Mouse (Mus musculus): ENCODE data around the gene Hspa12b.

Gene Hspa12b

GRCm38 (mm10) chr2:131179246-131179886, 52.3 kb downstream of the Hspa12b start:
- no peak for DNase-seq (ENCODE audit: low spot score)

DNA sequence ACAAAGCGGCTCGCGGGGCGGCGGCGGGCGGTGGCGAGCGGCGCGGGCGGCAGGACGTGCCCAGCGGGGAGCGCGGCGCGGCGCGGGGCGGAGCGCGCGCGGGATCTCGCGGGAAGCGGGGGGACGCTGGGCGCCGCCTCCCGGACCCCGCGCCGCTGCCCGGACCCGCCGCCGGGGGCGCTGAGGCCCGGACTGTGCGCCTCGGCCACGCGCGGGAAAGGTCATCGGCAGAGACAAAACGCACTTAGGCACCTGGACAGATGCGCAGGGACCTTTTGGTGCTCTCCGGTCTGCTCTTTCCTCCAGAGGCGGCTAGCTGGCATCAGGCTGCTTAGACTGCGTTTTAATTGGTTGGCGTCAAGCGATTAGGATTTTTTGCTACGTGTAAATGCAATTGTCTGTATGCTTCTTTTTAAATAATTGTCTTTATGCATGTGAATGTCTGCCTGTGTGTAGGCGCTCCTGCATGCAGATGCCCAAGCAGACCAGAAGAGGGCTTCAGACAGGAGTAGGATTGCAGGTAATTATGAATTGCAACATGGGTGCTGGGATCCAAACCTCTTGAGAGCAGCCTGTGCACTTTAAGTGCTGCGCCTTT, 53.0 kb downstream of the Hspa12b start, which contains the start of gene Cenpb:
Gene Cenpb (minus strand): TSS at position 78 of the 598 bp plus-strand sequence.
- DNase-seq (ENCODE audit: low spot score): no peak

- DNase-seq (ENCODE audit: low spot score): no peak
These were observed 59.3 kb downstream of the Hspa12b start for GRCm38 (mm10) chr2:131186343-131186742.

- DNase-seq (ENCODE audit: low spot score): no peak
These were observed 59.9 kb downstream of the Hspa12b start, which contains the start of the genes Cdc25b and Spef1 for GRCm38 (mm10) chr2:131186771-131187601. Gene Cdc25b (plus strand): TSS chr2:131186949. Gene Spef1 (minus strand): TSS chr2:131187282.

GRCm38 (mm10) chr2:131187602-131187922, 60.5 kb downstream of the Hspa12b start:
- DNase-seq (ENCODE audit: low spot score): no peak

- no peak for DNase-seq (ENCODE audit: low spot score)
These were observed 61.2 kb downstream of the Hspa12b start for GRCm38 (mm10) chr2:131188311-131188710.

DNA sequence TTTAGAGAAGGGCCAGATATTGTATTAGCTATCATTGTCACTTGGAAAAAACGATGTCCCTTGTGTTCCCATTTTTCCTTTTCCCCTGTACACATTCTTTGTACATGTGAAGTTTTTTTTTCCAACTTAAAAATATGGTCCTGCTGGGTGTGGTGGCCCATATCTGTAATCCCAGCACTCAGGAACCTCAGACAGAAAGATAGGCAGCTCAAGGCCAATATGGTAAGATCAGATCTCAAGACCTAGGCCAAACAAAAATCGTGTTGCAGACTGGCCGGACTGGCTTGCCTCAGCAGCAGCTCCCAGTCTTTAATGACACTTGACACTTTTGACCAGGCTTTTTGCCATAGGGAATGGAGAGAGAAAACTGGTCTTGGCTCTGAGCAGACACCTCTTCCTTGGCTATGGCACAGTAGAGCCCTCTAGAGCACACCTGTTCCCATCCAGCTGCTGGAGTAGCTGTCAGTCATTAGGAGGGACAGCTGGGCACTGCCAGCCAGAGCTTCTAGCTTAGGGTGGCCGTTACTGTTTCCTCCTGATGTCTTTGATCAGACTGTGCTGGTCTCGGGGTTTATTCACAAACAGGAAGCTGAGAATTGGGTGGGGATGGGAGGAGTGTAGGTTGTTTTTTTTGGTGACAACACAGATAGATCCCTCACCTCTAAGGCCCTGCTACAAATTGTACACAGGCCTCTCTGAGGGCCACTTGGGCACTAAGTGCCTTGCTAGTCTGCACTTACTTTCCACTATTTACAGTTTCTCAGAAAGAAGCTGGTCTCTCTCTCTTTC, 62.6 kb downstream of the Hspa12b start:
- DNase-seq (ENCODE audit: low spot score): no peak

DNA sequence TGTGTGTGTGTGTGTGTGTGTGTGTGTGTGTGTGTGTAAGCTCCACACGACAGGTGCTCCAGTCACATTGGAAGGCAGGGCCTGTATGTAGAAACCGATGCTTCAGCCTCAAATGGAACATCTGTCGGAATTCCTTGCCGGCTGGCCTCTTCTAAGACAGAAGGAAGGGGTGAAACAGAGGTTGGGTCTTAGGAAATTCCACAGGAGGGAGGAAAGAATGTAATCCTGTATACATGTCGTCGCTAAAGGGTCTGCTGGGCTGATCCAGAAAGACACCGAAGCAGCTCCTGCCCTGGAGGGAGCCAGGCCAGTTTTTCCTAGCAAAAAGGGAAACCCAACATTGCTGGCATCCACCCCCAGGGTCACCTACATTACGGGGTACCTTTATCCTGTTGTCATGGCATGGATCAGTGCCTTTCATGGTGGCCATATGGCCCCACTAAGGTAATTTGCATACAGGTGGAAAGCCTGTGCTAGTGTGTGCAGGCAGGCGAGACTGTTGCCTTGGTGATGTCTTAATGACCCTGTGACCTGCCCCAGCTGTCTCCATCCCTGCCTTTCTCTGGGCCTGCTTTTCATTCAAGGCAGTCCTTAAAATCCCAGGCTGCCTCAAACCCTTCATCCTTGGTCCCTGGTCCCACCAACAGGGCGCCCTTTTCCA, 63.4 kb downstream of the Hspa12b start:
- DNase-seq (ENCODE audit: low spot score): no peak

DNA sequence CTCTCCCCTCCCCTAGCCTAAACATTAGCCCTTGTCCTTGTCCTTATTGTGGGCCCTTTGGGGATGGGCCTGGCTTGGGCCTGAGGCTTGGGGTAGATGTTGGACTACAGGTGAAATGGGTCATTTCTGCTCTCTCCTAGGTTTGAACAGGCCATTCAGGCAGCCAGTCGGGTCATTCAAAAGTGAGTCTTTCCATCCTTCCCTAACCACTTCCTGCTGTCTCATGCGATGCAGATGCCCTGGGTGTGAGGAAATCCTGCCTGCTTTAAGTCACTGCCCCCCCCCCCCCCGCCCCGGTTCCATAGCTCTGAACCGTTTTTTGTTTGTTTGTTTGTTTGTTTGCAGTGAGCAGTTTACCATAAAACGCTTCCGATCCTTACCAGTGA, 63.9 kb downstream of the Hspa12b start:
- DNase-seq (ENCODE audit: low spot score): no peak
